Mouse (Mus musculus): ENCODE measurements around the gene Iqcf1.

GRCm38 (mm10) chr9:106470991-106471750 lies 28.6 kb upstream of the Iqcf1 start:
- TF ChIP-seq GATA1 (IDR thresholded peaks at IDR 0.05; ENCODE audit: low read length) (no peak), TAL1 (IDR thresholded peaks at IDR 0.05; ENCODE audit: low read length) (no peak)

Measured in erythroblast, embryonic 14.5 days (primary cell).